Mouse (Mus musculus): ENCODE data around the gene Mindy4.

- TF ChIP-seq CTCF (IDR thresholded peaks at IDR 0.05; ENCODE audit: low read depth) (no peak), EP300 (optimal IDR thresholded peaks at IDR 0.05) (no peak)
Measured at GRCm38 (mm10) chr6:55278086-55278485, 74.9 kb downstream of the Mindy4 start.

All from stomach, postnatal 0 days (tissue).